Mouse (Mus musculus) heart, adult 18-20 months (tissue): ENCODE data around the gene Eaf2. TPM values are rescaled to one million over a fixed set of nuclear protein-coding genes. Genes with fewer than 3 reads are reported as not detected.

ENCODE experiments used
- DNase-seq, 2 experiments: peaks; one replicate each; pipeline ENCODE4 v3.0.0; 2021 to 2022; ENCODE audit warnings: mixed read lengths in 1 of 2
- long read RNA-seq, 2 experiments: library from polyadenylated mRNA; stranded (forward); transcript quantifications; one replicate each; pipeline ENCODE4 v2.0.0; 2021
- total RNA-seq, 2 experiments: library from RNA; stranded (reverse); gene quantifications; 2 replicates each; pipeline ENCODE4 v1.2.3; 2021

Gene Eaf2
- 1 to 10 TPM; 1.2 to 1.5 TPM for total RNA-seq
- long read RNA-seq, experiment 1, partial matches to known transcripts = 0 of 2 reads
- long read RNA-seq, experiment 1, other reads (novel, unspliced or antisense) = 0 of 2 reads
- long read RNA-seq, experiment 2 = 0 reads

DNA sequence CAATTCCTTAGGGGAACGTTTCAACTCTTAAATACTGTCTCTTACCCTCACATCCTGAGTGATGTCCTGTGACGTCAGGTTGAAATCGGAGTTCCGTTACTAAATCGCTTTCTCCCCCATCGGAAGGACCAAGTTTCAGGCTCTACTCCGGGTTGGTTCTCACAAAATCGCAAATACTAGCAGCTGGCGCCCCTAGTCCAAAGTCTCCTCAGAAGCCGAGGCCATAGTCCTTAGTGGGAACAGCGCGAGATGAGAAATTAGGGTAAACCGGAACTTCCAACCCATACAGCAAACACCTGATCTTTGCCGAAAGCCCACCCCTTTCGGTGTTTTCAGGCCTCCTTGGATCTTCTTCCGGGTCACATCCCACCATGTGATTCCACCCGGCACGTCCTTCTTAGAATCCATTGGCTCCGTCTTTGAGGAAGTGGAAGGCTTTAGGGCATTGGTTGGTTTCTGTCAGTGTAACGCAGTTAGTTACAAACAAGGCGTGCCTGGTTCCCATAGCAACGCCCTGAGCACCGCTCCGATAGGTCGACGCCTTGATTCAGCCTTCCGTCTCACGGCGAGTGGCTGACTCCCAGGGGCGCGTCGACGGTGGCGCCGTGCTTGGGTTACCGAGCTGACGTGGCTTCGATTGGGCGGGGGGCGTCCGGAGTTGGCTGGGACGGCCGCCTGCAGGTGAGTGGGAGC, at the start of gene Eaf2, which contains the start of gene Golgb1:
Eaf2 (minus strand) TSS at position 421 of the 693 bp plus-strand sequence.
Golgb1 (plus strand) TSS at position 558 of the 693 bp plus-strand sequence.
- DNase-seq = peak; percentile 95 to 99

DNA sequence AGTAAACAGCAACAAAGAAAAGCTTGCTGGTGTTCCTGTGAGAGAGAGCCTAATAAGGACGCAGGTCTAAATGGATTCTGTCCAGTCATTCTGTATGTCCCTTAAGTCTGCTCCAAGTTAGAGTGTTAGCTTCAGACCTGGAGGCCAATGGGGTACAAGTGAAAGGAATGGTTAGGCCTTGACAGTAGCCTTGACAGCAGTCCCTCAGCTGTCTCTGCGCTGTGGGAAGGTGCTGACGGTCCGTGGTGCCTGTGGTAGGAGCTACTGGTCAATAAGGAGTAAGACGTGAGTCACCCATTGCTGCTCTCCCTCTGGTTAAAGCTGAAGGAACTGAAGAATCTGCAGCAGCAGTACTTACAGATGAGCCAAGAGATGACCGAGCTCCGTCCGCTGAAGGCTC, 49.5 kb upstream of the Eaf2 start:
- DNase-seq = no peak

DNA sequence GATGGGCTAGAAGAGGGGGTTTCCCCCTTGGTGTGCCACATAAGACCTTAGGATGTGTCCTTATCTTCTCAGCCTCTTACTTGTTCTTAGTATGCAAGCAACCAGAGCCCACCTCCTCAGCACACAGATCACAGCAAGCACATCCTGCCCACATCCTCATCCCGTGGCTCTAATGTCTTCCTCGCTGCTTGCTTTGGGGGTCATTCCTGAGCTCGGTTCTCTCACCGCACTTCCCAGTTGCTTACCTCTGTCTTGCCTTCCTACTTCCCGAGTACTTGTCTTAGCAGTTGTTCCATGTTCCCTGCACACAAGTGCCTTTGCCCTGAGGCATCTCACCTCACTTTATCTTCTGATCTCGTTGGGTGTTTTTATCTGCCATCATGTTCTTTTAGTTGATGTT, 47.2 kb upstream of the Eaf2 start:
- DNase-seq = no peak

DNA sequence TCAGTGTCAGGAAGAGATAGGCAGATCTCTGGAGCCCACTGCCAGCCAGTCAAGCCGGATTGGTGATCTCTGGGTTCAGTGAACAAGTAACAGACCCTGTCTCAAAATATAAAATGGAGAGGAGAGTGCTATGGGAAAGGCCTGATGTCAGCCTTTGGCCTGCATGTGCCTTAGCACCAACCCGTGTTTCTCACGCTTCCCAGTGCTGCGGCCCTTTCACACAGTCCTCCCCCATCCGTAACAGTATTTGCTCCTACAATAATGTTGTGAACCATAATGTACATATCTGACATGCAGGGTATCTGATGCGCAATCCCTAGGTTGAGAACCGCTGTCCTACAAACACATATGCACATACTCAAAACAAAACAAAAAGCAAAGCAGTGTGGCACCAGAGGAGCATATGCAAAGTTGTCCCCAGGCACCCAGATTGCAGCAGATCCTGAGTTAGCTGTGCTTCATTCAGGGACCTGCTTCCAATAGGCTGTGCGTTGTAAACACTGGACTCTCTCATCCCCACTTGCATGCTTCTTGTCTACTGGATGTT, 46.3 kb upstream of the Eaf2 start:
- DNase-seq = no peak

DNA sequence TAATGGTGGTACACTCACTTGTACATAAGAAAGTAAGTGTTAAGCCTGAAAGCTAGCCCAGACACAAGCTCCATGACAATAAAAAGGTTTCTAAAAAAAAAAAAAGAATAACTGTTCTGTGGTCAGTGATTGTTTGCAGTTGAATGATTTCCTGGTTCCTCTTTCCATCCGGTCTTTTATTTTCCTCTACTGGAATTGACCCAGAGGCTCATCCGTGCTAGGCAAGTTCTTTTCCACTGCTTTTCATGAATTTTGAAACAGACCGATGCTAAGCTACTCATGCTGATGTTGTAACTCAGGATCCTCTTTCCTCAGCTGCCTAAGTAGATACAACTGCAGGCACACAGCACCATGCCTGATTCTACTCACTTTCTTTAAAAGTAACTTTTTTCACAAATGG, 45.6 kb upstream of the Eaf2 start:
- DNase-seq = no peak

DNA sequence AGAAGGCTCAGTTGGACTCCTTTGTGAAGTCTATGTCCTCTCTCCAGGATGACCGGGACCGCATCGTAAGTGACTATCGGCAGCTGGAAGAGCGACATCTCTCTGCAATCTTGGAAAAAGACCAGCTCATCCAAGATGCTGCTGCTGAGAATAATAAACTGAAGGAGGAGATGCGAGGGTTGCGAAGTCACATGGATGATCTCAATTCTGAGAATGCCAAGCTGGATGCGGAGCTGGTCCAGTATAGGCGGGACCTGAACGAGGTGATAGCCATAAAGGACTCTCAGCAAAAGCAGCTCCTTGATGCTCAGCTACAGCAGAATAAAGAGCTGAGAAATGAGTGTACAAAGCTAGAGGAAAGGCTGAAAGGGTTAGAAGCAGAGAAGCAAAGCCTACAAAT, 43.7 kb upstream of the Eaf2 start:
- DNase-seq = no peak

DNA sequence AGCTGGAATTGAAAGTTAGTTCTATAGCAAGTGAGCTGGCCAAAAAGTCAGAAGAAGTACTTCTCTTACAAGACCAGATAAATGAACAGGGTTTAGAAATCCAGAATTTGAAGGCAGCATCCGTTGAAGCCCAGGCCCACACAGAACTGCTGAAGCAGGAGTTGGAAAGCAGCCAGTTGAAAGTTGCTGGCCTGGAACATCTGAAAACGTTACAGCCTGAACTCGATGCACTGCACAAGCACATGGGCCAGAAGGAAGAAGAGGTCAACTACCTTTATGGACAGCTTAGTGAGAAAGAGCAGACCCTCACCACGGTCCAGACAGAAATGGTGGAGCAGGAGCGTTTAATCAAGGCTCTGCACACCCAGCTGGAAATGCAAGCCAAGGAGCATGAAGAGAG, 39.4 kb upstream of the Eaf2 start:
- DNase-seq = peak in 1 of 2 experiments; percentile 18

DNA sequence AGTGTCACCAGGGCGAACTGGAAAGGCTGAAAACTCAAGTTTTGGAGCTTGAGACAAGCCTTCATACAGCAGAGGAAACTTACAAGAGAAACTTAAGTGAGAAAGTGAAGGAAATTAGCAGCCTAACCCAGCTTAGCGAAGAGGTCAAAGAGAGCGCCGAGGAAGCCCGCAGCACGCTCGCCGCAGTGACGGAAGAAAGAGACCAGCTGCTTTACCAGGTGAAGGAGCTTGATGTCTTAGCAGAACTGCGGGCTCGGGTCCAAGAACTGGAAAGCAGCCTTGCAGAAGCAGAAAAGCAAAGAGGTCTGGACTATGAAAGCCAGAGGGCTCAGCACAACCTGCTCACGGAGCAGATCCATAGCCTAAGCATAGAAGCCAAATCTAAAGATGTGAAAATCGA, 37.5 kb upstream of the Eaf2 start:
- no peak for DNase-seq

DNA sequence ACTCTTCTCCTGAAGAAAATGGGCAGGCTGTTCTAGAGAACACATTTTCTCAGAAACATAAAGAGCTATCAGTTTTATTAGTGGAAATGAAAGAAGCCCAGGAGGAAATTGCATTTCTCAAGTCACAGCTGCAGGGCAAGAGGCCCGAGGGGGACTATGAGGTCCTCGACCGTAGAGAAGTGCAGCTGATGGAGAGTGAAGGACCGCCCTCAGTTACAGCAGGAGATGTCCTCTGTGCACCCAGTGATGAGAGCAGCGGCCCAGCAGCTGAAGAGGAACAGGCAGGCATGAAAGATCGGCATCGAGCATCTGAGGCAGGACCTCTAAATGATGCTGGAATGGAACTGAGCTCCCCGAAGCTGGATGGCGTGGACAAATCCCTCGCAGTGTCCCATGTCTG, 37.1 kb upstream of the Eaf2 start:
- DNase-seq = no peak

DNA sequence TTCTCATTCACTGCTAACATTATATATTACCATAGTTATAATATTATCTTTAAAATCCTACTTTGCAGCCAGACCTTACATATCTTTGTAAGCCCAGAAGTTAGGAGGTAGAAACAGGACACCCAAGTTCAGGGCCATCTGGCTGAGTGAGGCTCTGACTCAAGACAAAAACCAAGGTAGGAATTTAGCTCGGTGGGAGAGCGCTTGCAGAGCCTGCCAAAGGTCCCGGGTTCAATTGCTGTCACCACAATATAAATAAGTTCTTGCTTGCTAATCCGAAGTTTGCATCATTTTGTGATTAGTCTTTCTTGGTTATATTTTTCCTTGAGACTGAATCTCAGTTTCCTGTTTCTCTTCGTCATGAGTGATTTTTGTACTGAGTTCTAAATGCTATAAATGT, 28.4 kb upstream of the Eaf2 start:
- DNase-seq = no peak

DNA sequence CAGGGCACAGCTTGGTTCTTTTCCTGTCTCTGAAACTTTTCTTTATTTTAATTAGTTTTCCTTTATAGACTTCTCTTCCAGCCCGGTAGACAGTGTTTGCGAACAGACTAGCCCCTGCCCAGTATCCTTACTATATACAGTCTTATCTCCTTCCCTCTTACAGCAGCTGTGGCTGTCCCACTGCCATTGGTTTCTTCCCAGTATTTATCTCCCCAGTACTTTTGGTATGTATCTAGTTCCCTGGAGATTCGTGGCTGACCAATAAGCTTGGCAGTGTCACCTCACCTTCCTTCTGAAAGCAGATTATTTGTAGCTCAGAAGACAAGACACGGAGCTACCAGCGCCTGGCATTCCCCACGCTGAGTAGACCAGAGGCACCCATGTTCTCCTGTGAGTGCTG, 21.9 kb upstream of the Eaf2 start:
- DNase-seq = no peak

DNA sequence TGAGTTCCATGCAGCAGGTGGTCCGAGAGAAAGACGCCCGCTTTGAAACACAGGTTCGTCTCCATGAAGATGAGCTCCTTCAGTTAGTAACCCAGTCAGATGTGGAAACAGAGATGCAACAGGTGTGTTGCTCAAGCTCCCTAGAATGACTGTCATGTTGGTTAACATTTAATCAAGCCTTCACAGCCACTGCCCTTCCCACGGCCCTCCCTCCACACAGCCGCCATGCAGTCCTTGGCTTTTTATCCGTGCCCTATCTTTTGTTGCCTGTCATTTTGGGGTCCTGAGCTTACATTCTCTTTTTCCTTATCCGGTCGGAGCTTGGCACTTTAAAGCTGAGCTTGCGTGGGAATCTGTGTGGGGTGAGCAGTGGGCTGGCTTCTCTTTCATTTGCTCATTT, 18.5 kb upstream of the Eaf2 start:
- no peak for DNase-seq

DNA sequence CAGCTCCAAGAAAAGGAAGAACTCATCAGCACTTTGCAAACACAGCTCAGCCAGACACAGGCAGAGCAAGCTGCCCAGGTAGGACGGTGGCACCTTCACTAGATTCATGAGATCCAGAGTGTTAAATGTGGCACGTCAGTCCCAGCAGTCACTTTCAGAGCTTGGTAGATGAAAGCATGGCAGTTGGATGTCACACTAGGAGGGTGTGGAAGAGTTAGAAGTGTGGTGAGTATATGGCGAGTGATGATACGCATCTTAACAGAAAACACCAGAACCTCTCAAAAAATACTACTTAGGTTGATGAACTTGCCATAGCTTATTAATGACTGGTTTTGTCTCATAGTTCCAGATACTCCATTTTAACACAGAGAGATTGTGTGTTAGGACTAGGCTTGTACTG, 16.6 kb upstream of the Eaf2 start:
- no peak for DNase-seq

DNA sequence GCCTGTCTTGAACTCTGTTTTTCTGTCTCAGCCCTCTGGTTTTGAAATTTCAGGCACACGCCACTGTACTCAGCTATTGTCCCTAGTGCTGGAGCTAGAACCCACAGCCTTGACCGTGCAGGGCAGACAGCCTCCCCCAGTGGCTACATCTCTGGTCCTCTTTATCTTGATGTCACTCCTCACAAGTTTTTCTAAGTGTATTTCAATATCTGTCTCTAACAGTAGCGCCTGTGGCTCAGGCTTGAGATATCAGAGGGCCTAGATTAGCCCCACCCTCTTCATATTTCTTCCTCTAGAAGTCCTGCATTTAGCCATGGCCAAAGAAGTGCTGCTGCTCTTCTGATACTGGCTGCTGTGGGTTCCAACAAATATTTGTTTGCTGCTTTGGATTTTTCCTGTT, 15.8 kb upstream of the Eaf2 start:
- DNase-seq = no peak

DNA sequence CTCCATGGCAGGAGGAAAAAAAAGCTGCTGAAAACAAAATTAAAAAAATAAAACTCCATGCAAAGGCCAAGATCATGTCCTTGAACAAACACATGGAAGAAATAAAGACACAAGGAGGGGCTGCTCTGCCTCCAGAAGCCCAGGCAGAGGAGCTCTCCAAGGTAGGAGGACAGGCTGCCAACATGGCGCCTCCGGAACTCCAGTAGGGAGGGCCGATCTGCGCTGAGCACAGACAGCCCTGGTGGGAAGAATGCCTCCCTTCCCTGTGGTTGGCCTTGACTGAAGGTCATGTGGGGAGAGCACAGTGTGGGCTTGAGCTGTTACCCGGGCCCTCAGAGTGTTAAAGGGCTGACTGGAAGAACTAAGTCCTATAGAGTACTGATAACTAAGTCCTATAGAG, 12.7 kb upstream of the Eaf2 start:
- no peak for DNase-seq

DNA sequence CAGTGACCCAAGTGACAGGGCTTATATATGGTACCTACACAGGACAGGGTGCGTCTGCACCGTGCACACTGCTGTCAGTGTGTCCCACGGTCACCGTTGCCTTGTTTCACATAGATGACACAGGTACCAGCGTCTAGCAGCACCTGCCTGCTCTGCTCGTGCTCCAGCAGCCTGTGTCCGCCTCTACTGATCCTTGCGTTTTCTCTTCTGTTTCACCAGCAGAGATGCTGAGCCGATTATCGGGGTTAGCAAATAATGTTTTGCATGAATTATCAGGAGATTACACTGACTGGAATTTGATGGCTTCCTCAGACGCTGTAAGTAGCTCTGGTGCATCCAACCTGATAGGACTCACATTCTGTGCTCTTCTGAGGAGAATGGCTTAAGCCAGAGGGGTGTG, 11.1 kb upstream of the Eaf2 start:
- DNase-seq = no peak

DNA sequence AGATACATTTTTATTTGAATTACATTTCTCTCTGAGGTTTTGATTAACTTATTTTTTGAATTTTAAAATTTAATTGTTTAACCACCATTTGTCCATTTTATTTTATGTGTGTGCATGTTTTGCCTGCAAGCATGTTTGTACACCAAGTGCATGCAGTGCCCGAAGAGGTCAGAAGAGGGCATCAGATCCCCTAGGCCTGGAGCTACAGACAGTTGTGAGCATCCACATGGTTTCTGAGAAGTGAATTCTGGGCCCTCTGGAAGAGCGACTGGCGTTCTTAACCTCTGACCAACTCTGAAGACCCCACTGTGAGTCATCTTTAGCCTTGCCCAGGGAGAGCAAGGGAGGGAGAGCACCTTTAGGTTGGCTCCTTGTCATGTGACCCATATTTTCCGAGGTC, 10.1 kb upstream of the Eaf2 start:
- peak in 1 of 2 experiments; percentile 19 for DNase-seq

DNA sequence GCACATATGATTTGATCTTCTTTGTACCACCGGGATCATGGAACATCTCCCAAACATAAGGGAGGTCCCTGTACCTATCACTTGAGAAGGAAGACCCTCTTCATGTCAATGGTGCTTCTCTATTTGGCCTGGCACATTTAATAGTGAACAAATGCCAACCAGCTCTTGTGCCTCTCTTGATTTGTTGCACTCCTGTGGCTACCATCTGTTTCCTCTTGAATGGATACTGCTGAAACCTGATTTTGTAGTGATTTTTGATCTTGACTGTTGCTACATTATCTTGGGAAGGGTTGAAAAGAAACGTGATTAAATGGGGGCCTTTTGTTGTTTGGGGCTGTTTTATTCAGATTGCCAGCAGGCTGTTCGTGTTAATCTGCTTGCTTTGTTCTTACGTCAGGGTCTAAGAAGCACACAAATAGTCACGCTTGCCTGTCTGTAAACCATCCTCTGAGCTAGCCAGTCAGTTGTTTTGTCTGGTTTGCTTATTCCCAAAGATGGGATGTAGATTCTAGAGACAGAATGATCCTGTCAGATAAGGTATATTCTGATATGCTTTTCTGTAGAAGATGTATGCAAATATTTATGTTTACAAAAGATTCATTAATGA, 8.0 kb upstream of the Eaf2 start:
- DNase-seq = no peak

DNA sequence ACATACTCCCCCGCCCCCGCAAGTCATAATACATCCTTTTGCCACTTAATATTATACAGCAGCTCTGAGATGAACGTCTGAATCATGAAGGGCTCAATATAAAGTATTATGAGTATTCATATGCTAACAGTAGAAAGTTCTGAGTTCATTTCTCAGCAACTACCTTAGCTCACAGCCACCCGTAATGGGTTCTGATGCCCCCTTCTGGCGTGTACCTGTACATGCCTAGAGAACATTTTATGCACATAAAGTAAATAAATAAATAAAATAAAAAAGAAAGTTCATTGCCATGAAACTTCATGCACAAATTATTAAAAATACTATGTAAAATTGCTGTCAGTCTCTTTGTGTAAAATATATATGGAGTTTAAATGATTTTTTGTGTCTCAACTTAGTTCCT, 2.5 kb upstream of the Eaf2 start:
- no peak for DNase-seq

DNA sequence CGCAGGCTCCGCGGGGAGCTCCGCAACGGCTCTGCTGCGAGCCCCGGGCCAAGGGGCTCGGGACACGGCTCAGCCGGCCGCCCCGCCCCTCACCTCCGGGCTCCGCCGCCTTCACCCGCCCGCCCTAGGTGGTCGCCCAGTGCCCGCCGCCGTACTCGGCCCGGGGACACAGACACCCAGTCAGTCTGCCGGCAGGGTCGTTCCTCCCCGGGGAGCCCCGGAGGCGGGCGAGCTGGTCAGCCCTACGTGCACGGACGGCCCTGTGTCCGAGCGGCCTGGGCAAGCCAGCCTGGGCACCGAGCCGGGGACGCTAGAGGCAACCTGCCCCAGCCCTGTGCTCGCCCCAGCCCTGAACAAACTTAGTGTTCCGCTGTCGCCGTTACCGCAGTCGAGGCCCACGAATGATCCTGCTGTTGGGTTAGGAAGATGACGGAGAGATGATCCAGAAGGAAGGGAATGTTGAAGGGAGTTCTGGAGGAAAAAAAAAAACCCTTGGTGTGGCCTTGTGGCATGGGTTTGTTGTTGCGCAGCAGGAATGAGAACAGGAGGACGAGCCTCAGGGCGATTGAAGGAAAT, 561 bp upstream of the Eaf2 start:
- DNase-seq = no peak

DNA sequence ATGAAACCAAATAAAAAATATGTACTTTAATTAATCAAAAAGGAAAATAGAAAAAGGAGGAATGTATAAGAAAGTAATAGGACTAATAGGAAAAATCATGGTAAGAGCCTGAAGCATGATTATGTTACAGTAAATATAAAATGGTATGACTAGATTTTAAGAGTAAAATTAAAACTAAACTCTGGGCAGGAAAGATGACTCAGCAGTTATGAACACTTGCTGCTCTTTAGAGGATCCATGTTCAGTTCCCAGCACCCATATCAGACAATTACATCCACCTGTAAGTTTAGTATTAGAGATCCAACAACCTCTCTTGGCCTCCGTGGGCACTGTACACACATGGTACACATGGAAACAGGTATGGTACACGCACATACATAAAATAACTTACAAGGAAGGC, 5.4 kb downstream of the Eaf2 start:
- no peak for DNase-seq

DNA sequence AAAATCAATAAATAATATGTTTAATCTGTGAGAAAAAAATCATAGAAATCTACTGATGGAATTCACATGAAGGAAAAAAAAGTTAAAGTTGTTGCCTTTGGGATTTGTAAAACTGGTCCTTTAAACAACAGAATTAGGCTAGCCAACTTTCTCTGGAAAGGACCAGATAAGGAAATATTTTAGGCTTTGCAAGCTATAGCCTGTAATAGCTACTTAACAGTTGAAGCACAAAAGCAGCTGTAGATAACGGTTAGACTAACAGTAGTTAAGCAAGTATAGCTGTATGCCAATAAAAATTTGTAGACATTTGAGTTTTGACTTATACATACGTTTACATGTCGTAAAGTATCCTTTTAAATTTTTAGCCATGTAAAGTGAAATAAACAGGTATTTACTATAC, 11.2 kb downstream of the Eaf2 start:
- DNase-seq = no peak

DNA sequence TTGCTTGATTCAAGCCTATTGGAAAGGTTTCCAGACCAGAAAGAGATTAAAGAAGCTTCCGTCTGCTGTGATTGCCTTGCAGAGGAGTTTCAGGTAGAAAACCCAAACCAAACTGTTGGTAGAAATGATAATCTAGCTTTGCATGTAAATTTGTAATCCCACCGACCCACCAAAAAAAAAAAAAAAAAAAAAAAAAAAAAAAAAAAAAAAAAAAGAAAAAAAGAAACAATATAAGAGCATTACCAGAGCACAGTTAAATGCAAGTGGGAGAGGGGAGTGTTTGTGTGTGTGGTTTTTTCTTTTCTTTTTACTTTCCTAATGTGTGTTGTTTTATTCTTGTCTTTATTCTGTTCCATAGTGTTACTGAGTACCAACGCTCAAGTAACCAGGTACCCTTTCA, 23.6 kb downstream of the Eaf2 start:
- DNase-seq = no peak
